Mouse (Mus musculus) CH12.LX (cell line): ENCODE measurements around the gene Eefsec.

Source experiments
- BHLHE40 ChIP-seq: IDR thresholded peaks from 2 replicates; pipeline ENCODE4 v1.6.1; 2011; ENCODE audit warnings: mild to moderate bottlenecking, low read depth, low read length, improper control_type of control experiment
- CTCF ChIP-seq, 2 experiments: IDR thresholded peaks in 1 of 2; conservative IDR thresholded peaks in 1 of 2; 2 replicates each; pipeline ENCODE4 v1.5.1; 2011 to 2012; ENCODE audit warnings: low read depth in 2 of 2, low read length in 2 of 2, improper control_type of control experiment in 1 of 2, inconsistent platforms in 1 of 2, mild to moderate bottlenecking in 1 of 2, moderate library complexity in 1 of 2
- IRF4 ChIP-seq: IDR thresholded peaks from 2 replicates; pipeline ENCODE4 v1.6.1; 2014; ENCODE audit warnings: low read depth, mild to moderate bottlenecking, inconsistent platforms, low read length, improper control_type of control experiment
- POLR2A ChIP-seq: IDR thresholded peaks from 2 replicates; pipeline ENCODE4 v1.6.1; 2011; ENCODE audit warnings: low read depth, mild to moderate bottlenecking, improper control_type of control experiment, low read length

- no peak for TF ChIP-seq POLR2A
- TF ChIP-seq BHLHE40, result no peak
- no peak for TF ChIP-seq CTCF (conservative IDR thresholded peaks at IDR 0.05 in 1 of 2, IDR thresholded peaks at IDR 0.05 in 1 of 2; ENCODE audit: low read depth in 2 of 2, low read length in 2 of 2)
- TF ChIP-seq IRF4, result no peak
Observed at GRCm38 (mm10) chr6:88313937-88314336, 132.4 kb downstream of the Eefsec start.
